Mouse (Mus musculus) liver, embryonic 14.5 days (tissue): ENCODE data around the gene Siah3. TPM values are rescaled to one million over a fixed set of nuclear protein-coding genes. Genes with fewer than 3 reads are reported as not detected.
A peak's percentile ranks its signal among the peaks of the same experiment; 100 is the strongest.

Experiments
- ATAC-seq: fragments of 200-750 bp; cut with Nextera tagmentation; 2 replicates; pipeline ENCODE4 v1.8.0; 2017; ENCODE audit warnings: moderate number of reproducible peaks, mild to moderate bottlenecking, moderate library complexity; ENCODE audit not compliant: insufficient read depth
- DNase-seq, 3 experiments: peaks; one replicate each; pipeline ENCODE4 v3.0.0-alpha.2; 2012 to 2013; ENCODE audit warnings: low read depth in 3 of 3, low spot score in 3 of 3
- H3K27ac ChIP-seq: fragments of 300-500 bp; sonication (generic); 2 replicates; pipeline ENCODE4 v1.5.1; 2014; ENCODE audit warnings: moderate library complexity, mild to moderate bottlenecking, control low read depth, inconsistent platforms
- H3K27me3 ChIP-seq: fragments of 300-500 bp; sonication (generic); 2 replicates; pipeline ENCODE4 v1.6.1; 2014; ENCODE audit warnings: mild to moderate bottlenecking, low read length, moderate library complexity; ENCODE audit not compliant: control insufficient read depth, insufficient read depth
- H3K36me3 ChIP-seq: fragments of 300-500 bp; sonication (generic); replicated peaks from 2 replicates; pipeline ENCODE4 v1.6.1; 2014; ENCODE audit warnings: low read depth; ENCODE audit not compliant: control insufficient read depth, insufficient read depth
- H3K4me1 ChIP-seq, 2 experiments: fragments of 200-500 bp in 1 of 2; fragments of 300-500 bp in 1 of 2; sonication (generic) in 1 of 2; replicated peaks; 2 replicates each; pipeline ENCODE4 v1.6.1; 2012 to 2014; ENCODE audit warnings: antibody characterized with exemption in 1 of 2, inconsistent platforms in 1 of 2, low read length in 1 of 2; ENCODE audit not compliant: control insufficient read depth in 2 of 2, insufficient read depth in 2 of 2
- H3K4me2 ChIP-seq: fragments of 300-500 bp; sonication (generic); 2 replicates; pipeline ENCODE4 v1.6.1; 2014; ENCODE audit warnings: low read depth, mild to moderate bottlenecking, control low read depth, moderate library complexity
- H3K4me3 ChIP-seq, 2 experiments: fragments of 200-500 bp in 1 of 2; fragments of 300-500 bp in 1 of 2; sonication (generic) in 1 of 2; 2 replicates each; pipeline ENCODE4 v1.5.1; 2012 to 2014; ENCODE audit warnings: low read depth in 2 of 2, low read length in 2 of 2, mild to moderate bottlenecking in 2 of 2, control low read depth in 1 of 2, inconsistent platforms in 1 of 2, moderate library complexity in 1 of 2; ENCODE audit not compliant: insufficient read depth in 1 of 2
- H3K9ac ChIP-seq: fragments of 300-500 bp; sonication (generic); replicated peaks from 2 replicates; pipeline ENCODE4 v1.6.1; 2014; ENCODE audit warnings: mild to moderate bottlenecking, control low read depth, moderate library complexity
- H3K9me3 ChIP-seq: fragments of 300-500 bp; sonication (generic); 2 replicates; pipeline ENCODE4 v1.6.1; 2016; ENCODE audit warnings: low read length, mixed read lengths; ENCODE audit not compliant: control insufficient read depth
- CTCF ChIP-seq: IDR thresholded peaks from 2 replicates; pipeline ENCODE4 v1.5.1; 2016; ENCODE audit warnings: antibody characterized with exemption, low read depth, control low read depth
- EP300 ChIP-seq: IDR thresholded peaks from 2 replicates; pipeline ENCODE4 v1.6.1; 2016; ENCODE audit warnings: antibody characterized with exemption, low read depth
- WGBS: fragments of 180-500 bp; shearing (Covaris S2); extraction: QIAGEN DNeasy Blood & Tissue Kit; methylation state at CpG from one replicate; pipeline ENCODE4 v1.1.7; 2014; ENCODE audit not compliant: insufficient replicate concordance; 5-methylcytosine and 5-hydroxymethylcytosine counted together
- polyA plus RNA-seq, 2 experiments: library from polyadenylated mRNA; depleted of rRNA in 1 of 2; stranded (reverse) in 1 of 2; unstranded in 1 of 2; fragments of >200 nt; fragmentation: Nextera tagmentation in 1 of 2; extraction: Ambion mirVana in 1 of 2; gene quantifications; 2 replicates each; pipeline versions ENCODE4 v1.2.1 to v1.2.3; 2012 to 2014

The Siah3 gene
- polyA plus RNA-seq, 2 experiments: 0.09 to 0.15 TPM

DNA sequence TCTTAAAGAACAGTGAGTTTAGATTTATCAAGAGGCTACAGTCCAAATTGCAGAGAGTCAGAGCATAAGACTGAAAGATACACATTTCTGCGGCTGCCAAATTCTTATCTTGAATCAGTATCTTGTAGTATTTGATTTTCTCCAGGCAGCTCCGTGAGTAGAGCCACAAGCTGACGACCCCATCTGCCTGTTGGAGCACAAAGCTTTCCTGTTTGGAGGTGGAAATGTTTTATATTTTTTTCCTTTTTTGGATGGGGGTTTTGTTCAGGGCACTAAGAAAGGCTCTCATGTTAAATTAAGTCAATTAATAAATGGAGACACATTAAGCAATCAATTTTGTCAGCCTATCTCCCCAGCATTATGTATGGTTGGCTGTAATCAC, 430 bp upstream of the Siah3 start:
- no peak overlapping the region for H3K4me3 ChIP-seq
- no peaks in the 10 kb centered on the region for H3K36me3 ChIP-seq
- H3K9ac ChIP-seq: no peak overlapping the region
- ATAC-seq (no peak), DNase-seq (no peak)
- H3K27ac ChIP-seq: no peak overlapping the region
- H3K4me1 ChIP-seq: peaks cover 0 to 2% of the 10 kb centered on the region in 2 experiments; a peak in 1 of 4 replicates
- no peak overlapping the region for H3K4me2 ChIP-seq
- WGBS: 24% methylated on average over 3 of the region's 3 CpGs
- TF ChIP-seq CTCF (no peak), EP300 (no peak)
- H3K9me3 ChIP-seq: no peaks in the 10 kb centered on the region
- peaks cover 10% of the 10 kb centered on the region; the same call in 1 of the 2 replicates for H3K27me3 ChIP-seq

DNA sequence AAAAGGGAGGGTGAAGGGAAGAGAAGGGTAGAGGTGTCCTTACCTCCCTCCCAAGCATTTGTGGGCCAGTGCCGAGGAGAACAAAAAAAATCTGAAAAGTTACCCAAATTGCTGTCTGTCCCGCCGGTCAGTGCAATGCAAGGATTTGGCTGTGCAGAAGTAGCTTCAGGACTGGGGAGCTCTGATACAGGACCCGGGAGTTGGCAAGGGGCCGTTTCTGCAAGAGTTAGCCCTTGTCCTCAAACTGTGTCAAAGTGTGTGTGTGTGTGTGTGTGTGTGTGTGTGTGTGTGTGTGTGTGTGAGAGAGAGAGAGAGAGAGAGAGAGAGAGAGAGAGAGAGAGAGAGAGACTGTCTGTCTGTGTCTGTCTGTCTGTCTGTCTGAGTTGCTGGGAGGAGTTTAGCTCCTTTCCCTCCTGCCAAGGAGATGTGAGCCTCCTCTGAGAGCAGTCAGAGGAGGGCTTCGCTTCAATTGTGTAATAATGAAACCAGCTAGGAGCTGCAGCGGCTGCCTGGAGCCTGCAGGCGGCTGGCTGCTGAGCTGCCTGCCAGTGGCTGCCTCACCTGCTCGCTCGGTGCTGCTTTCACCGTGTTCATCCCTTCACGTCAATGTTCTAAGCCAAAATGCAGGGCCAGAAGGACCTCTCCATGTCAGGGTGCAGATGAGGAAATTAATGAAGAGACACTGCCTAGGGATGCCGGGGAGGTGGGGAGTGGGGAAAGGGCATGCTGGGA, 873 bp downstream of the Siah3 start:
- DNase-seq: no peak
- Histone ChIP-seq H3K9me3 (no peaks in the 10 kb centered on the region), H3K27ac (no peak overlapping the region), H3K36me3 (no peaks in the 10 kb centered on the region), H3K27me3 (peaks cover 10% of the 10 kb centered on the region; the same call in 1 of the 2 replicates), H3K9ac (no peak overlapping the region), H3K4me2 (peak overlapping the region; percentile 32; the same call in 1 of the 2 replicates), H3K4me1 (peaks cover 0 to 2% of the 10 kb centered on the region in 2 experiments; a peak in 1 of 4 replicates), H3K4me3 (no peak overlapping the region)
- TF ChIP-seq CTCF (peak; percentile 33; the same call in 1 of the 2 replicates), EP300 (no peak)
- 8% methylated on average over 13 of the region's 13 CpGs for WGBS
- ATAC-seq: no peak

DNA sequence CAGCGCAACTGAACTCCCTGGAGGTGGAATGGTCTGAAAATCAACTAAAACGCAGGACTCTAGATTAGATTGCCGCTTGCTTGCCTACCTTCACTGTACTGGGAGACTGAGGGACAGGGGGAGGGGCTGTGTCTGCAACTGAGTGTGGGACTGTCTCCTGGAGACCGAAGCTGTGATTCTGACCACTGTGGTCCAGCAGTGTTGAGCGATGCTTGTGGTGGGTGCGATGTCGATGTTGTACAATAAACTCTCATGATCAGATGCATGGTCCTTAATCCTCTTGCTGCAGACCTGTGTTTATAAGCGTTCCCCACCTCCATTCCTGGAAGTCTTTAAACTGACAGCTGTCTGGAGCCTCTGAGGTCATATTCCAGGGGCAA, 1.4 kb downstream of the Siah3 start:
- WGBS: 40% methylated on average over 8 of the region's 8 CpGs
- H3K9ac ChIP-seq: no peak overlapping the region
- DNase-seq: no peak
- H3K4me1 ChIP-seq: peaks cover 0 to 2% of the 10 kb centered on the region in 2 experiments; a peak in 1 of 4 replicates
- no peak for TF ChIP-seq EP300
- no peak for TF ChIP-seq CTCF
- ATAC-seq: no peak
- H3K9me3 ChIP-seq: no peaks in the 10 kb centered on the region
- no peaks in the 10 kb centered on the region for H3K36me3 ChIP-seq
- peak overlapping the region; percentile 32; the same call in 1 of the 2 replicates for H3K4me2 ChIP-seq
- H3K4me3 ChIP-seq: no peak overlapping the region
- peaks cover 10% of the 10 kb centered on the region; the same call in 1 of the 2 replicates for H3K27me3 ChIP-seq
- no peak overlapping the region for H3K27ac ChIP-seq

DNA sequence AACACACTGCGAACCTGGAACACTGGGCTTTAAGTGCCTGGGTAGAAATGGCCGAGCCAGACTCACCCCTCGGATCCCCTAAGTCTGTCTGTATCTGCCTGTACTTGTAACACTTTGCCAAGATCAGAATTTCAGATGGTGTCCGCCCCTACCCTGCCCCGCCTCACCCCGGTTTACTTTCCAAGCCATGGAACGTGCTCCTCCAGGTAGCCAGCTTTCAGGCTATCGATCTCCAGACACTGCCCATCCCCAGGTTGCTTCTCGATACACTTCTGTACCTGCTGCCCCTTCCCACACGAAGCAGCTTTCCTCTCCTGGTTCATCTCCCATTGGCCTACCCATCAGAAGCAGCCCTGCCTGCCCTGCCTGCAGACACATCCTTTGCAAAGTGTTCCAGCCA, 3.6 kb downstream of the Siah3 start:
- Histone ChIP-seq H3K27me3 (peaks cover 10% of the 10 kb centered on the region; the same call in 1 of the 2 replicates), H3K4me3 (no peak overlapping the region), H3K4me1 (peaks cover 0 to 2% of the 10 kb centered on the region in 2 experiments; a peak in 1 of 4 replicates), H3K36me3 (no peaks in the 10 kb centered on the region), H3K4me2 (no peak overlapping the region), H3K9ac (no peak overlapping the region), H3K9me3 (no peaks in the 10 kb centered on the region), H3K27ac (no peak overlapping the region)
- no peak for TF ChIP-seq EP300
- TF ChIP-seq CTCF: no peak
- WGBS: 47% methylated on average over 10 of the region's 10 CpGs
- no peak for ATAC-seq
- no peak for DNase-seq

GRCm38 (mm10) chr14:75459991-75460390, 4.2 kb downstream of the Siah3 start:
- H3K4me3 ChIP-seq: no peak overlapping the region
- H3K4me2 ChIP-seq: no peak overlapping the region
- H3K9ac ChIP-seq: no peak overlapping the region
- H3K36me3 ChIP-seq: no peaks in the 10 kb centered on the region
- DNase-seq (no peak), ATAC-seq (no peak)
- no peak overlapping the region for H3K27ac ChIP-seq
- peaks cover 7% of the 10 kb centered on the region; the same call in 1 of the 2 replicates for H3K27me3 ChIP-seq
- WGBS: 40% methylated on average over 3 of the region's 3 CpGs
- TF ChIP-seq EP300 (no peak), CTCF (no peak)
- no peaks in the 10 kb centered on the region for H3K9me3 ChIP-seq
- H3K4me1 ChIP-seq: peaks cover 0 to 2% of the 10 kb centered on the region in 2 experiments; a peak in 1 of 4 replicates
